Comparison of ENCODE assay signal across 8 mouse cellular contexts in genomic region chr2:92599487-92600347, GRCm38 (mm10). TPM values are rescaled to one million over a fixed set of nuclear protein-coding genes. Genes with fewer than 3 reads are reported as not detected.
DNase-seq lines count a peak whose midpoint lies in the region; ATAC-seq and TF ChIP-seq lines count a peak whose summit lies in the region.

Gene Chst1 (plus strand): TSS chr2:92599707.

- peaks cover 35% of the 10 kb centered on the region; the same call in 1 of the 2 replicates for H3K27me3 ChIP-seq in intestine, embryonic 16.5 days (replicated peaks; ENCODE audit: control insufficient read depth, insufficient read depth, low read length)
- H3K27me3 ChIP-seq in liver, embryonic 12.5 days (replicated peaks): peaks cover 94% of the 10 kb centered on the region
- H3K27me3 ChIP-seq in neural tube, embryonic 15.5 days (replicated peaks): 0 out of 2 replicates have a peak, but pooled peaks cover 10% of the 10 kb centered on the region

- no peaks in the 10 kb centered on the region for H3K9me3 ChIP-seq in intestine, embryonic 16.5 days (ENCODE audit: control insufficient read depth, low read length)
- H3K9me3 ChIP-seq in liver, embryonic 12.5 days (replicated peaks): no peaks in the 10 kb centered on the region
- H3K9me3 ChIP-seq in neural tube, embryonic 15.5 days (replicated peaks): no peaks in the 10 kb centered on the region

- peaks cover 4% of the 10 kb centered on the region; the same call in 1 of the 2 replicates for H3K4me1 ChIP-seq in intestine, embryonic 16.5 days (ENCODE audit: control insufficient read depth, insufficient read depth, low read length)
- peaks cover 11% of the 10 kb centered on the region; the same call in 1 of the 2 replicates for H3K4me1 ChIP-seq in liver, embryonic 12.5 days
- peaks cover 54% of the 10 kb centered on the region for H3K4me1 ChIP-seq in neural tube, embryonic 15.5 days

- 0% methylated on average over 57 of the region's 82 CpGs for WGBS in intestine, embryonic 16.5 days
- WGBS in liver, embryonic 12.5 days (ENCODE audit: insufficient replicate concordance): under 1% methylated on average over 45 of the region's 82 CpGs
- under 1% methylated on average over 51 of the region's 82 CpGs for WGBS in neural tube, embryonic 15.5 days

- peak; percentile 73 for ATAC-seq in intestine, embryonic 16.5 days
- peak; percentile 58; the same call in 1 of the 2 replicates for ATAC-seq in liver, embryonic 12.5 days
- peak; percentile 72 for ATAC-seq in neural tube, embryonic 15.5 days (ENCODE audit: low FRiP score)
- no peak for ATAC-seq in inflammation-experienced regulatory T-cells, adult 6 months

- peak within 1 kb of the TSS; percentile 96 for H3K4me2 ChIP-seq in intestine, embryonic 16.5 days (ENCODE audit: low read depth, low read length)
- peak within 1 kb of the TSS; percentile 76 for H3K4me2 ChIP-seq in liver, embryonic 12.5 days
- peak within 1 kb of the TSS; percentile 92 for H3K4me2 ChIP-seq in neural tube, embryonic 15.5 days

- intact Hi-C loops in gastrocnemius, postnatal 14 days (cut with DNase I; ENCODE audit: low total_unique reads): loop anchor here (10.0 kb wide), 1 partner anchor 115 kb away; no protein-coding TSS in a partner anchor

- no peak for TF ChIP-seq CTCF in layer of hippocampus, adult 2 months (conservative IDR thresholded peaks at IDR 0.05)

- peak within 1 kb of the TSS; percentile 75 for H3K4me3 ChIP-seq in layer of hippocampus, adult 2 months
- peak within 1 kb of the TSS; percentile 64 for H3K4me3 ChIP-seq in intestine, embryonic 16.5 days (ENCODE audit: low read length)
- peak within 1 kb of the TSS; percentile 54 for H3K4me3 ChIP-seq in liver, embryonic 12.5 days
- peak within 1 kb of the TSS; percentile 77 for H3K4me3 ChIP-seq in neural tube, embryonic 15.5 days (replicated peaks)

- H3K27ac ChIP-seq in layer of hippocampus, adult 2 months: peak within 1 kb of the TSS; percentile 99
- H3K27ac ChIP-seq in intestine, embryonic 16.5 days (ENCODE audit: low read length): no peak within 1 kb of the TSS
- H3K27ac ChIP-seq in liver, embryonic 12.5 days: no peak within 1 kb of the TSS
- H3K27ac ChIP-seq in neural tube, embryonic 15.5 days (replicated peaks): peak within 1 kb of the TSS; percentile 80

- peak within 1 kb of the TSS; percentile 66 for H3K9ac ChIP-seq in intestine, embryonic 16.5 days (ENCODE audit: low read depth, low read length)
- H3K9ac ChIP-seq in liver, embryonic 12.5 days: 0 out of 2 replicates have a peak within 1 kb of the TSS, but pooled peaks have one; percentile 22
- H3K9ac ChIP-seq in neural tube, embryonic 15.5 days (replicated peaks): peak within 1 kb of the TSS; percentile 92

- no peaks in the 10 kb centered on the region for H3K36me3 ChIP-seq in intestine, embryonic 16.5 days (ENCODE audit: control insufficient read depth, insufficient read depth, low read length)
- H3K36me3 ChIP-seq in liver, embryonic 12.5 days: no peaks in the 10 kb centered on the region
- no peaks in the 10 kb centered on the region for H3K36me3 ChIP-seq in neural tube, embryonic 15.5 days

- peak in 1 of 2 experiments; percentile 72 for DNase-seq in layer of hippocampus, adult 2 months (ENCODE audit: low spot score in 2 of 2)
- no peak for DNase-seq in layer of hippocampus, adult 9-10 months (ENCODE audit: low spot score)
- DNase-seq in cerebellum, adult 18-20 months: peak; percentile 41 to 52
- DNase-seq in gastrocnemius, postnatal 14 days: peak; percentile 48

RNA-seq across cellular contexts. Expression of gene Chst1, which starts in this region (rescaled TPM):
- 100 to 1,000 TPM; 295 to 314 TPM for total RNA-seq in layer of hippocampus, adult 2 months (2021)
- total RNA-seq in gastrocnemius, postnatal 14 days (2021): 1 to 10 TPM; 3.2 to 4.1 TPM
- 4.2 TPM in 2 replicates for polyA plus RNA-seq in intestine, embryonic 16.5 days (2015; fragmentation: Nextera tagmentation; extraction: Ambion mirVana)
- 0.56 and 0.59 TPM in 2 replicates for polyA plus RNA-seq in liver, embryonic 12.5 days (2016; fragmentation: Nextera tagmentation; extraction: Ambion mirVana)
- 24.0 and 25.2 TPM in 2 replicates for polyA plus RNA-seq in neural tube, embryonic 15.5 days (2015; fragmentation: Nextera tagmentation; extraction: Ambion mirVana)
- polyA plus RNA-seq in inflammation-experienced regulatory T-cells, adult 6 months (2017; shearing (Covaris generic)): not detected

Comparison
In these comparisons a context has a peak if more than half of its experiments do, and no peak if none do; other contexts are left out.
1. RNA of gene Chst1 (total RNA-seq): 295 to 314 TPM in layer of hippocampus, adult 2 months; 3.2 to 4.1 TPM in gastrocnemius, postnatal 14 days; every median in the first group is over 10 times any median in the second.
2. Peak in ATAC-seq, H3K4me3 ChIP-seq, H3K9ac ChIP-seq and H3K4me2 ChIP-seq in liver, embryonic 12.5 days; RNA of the gene not detected or under 1 TPM.
3. H3K27ac ChIP-seq: peak in layer of hippocampus, adult 2 months (single experiment) and neural tube, embryonic 15.5 days (single experiment); none in intestine, embryonic 16.5 days (single experiment) and liver, embryonic 12.5 days (single experiment).
4. H3K9ac ChIP-seq: peak in every context shown above with its lines; median percentile 92 in neural tube, embryonic 15.5 days; 66 in intestine, embryonic 16.5 days; 22 in liver, embryonic 12.5 days.
5. Peak in every context shown above with its lines, with median percentiles within 50 percentile points of each other: H3K4me3 ChIP-seq and H3K4me2 ChIP-seq.